Mouse (Mus musculus) forebrain, embryonic 16.5 days (tissue): ENCODE measurements around the gene Spag16. TPM values are rescaled to one million over a fixed set of nuclear protein-coding genes. Genes with fewer than 3 reads are reported as not detected.

ENCODE experiments used
- ATAC-seq: fragments of 200-750 bp; cut with Nextera tagmentation; 2 replicates; pipeline ENCODE4 v1.8.0; 2017; ENCODE audit warnings: mild to moderate bottlenecking, moderate library complexity
- H3K27ac ChIP-seq: fragments of 300-500 bp; sonication (generic); 2 replicates; pipeline ENCODE4 v1.5.1; 2014; ENCODE audit warnings: low read length, control low read depth
- H3K27me3 ChIP-seq: fragments of 300-500 bp; sonication (generic); replicated peaks from 2 replicates; pipeline ENCODE4 v1.6.1; 2014; ENCODE audit warnings: low read length; ENCODE audit not compliant: control insufficient read depth, insufficient read depth
- H3K36me3 ChIP-seq: fragments of 300-500 bp; sonication (generic); 2 replicates; pipeline ENCODE4 v1.6.1; 2014; ENCODE audit not compliant: control insufficient read depth, insufficient read depth
- H3K4me1 ChIP-seq: fragments of 300-500 bp; sonication (generic); replicated peaks from 2 replicates; pipeline ENCODE4 v1.6.1; 2014; ENCODE audit warnings: low read length; ENCODE audit not compliant: control insufficient read depth, insufficient read depth
- H3K4me2 ChIP-seq: fragments of 300-500 bp; sonication (generic); 2 replicates; pipeline ENCODE4 v1.6.1; 2014; ENCODE audit warnings: mild to moderate bottlenecking, low read length, control low read depth
- H3K4me3 ChIP-seq: fragments of 300-500 bp; sonication (generic); replicated peaks from 2 replicates; pipeline ENCODE4 v1.5.1; 2014; ENCODE audit warnings: mild to moderate bottlenecking, low read length, control low read depth
- H3K9ac ChIP-seq: fragments of 300-500 bp; sonication (generic); replicated peaks from 2 replicates; pipeline ENCODE4 v1.6.1; 2014; ENCODE audit warnings: low read depth, low read length, control low read depth
- H3K9me3 ChIP-seq: fragments of 300-500 bp; sonication (generic); 2 replicates; pipeline ENCODE4 v1.6.1; 2016; ENCODE audit warnings: low read length; ENCODE audit not compliant: control insufficient read depth
- WGBS: fragments of 180-500 bp; shearing (Covaris S2); extraction: QIAGEN DNeasy Blood & Tissue Kit; methylation state at CpG from one replicate; pipeline ENCODE4 v1.1.7; 2014; 5-methylcytosine and 5-hydroxymethylcytosine counted together
- polyA plus RNA-seq: library from polyadenylated mRNA; unstranded; fragments of >200 nt; fragmentation: Nextera tagmentation; extraction: Ambion mirVana; gene quantifications from 2 replicates; pipeline ENCODE4 v1.2.1, GENCODE M21; 2015

Gene Spag16
- polyA plus RNA-seq, 1 experiment from 2014 or later, result 1.2 TPM

GRCm38 (mm10) chr1:70180123-70180741 lies 353.5 kb downstream of the Spag16 start:
- H3K27ac ChIP-seq, result no peak overlapping the region
- H3K36me3 ChIP-seq, result no peaks in the 10 kb centered on the region
- H3K27me3 ChIP-seq, result no peaks in the 10 kb centered on the region
- H3K4me1 ChIP-seq, result no peaks in the 10 kb centered on the region
- no peak overlapping the region for H3K4me2 ChIP-seq
- H3K9me3 ChIP-seq, result no peaks in the 10 kb centered on the region
- 84% methylated on average over 4 of the region's 4 CpGs for whole genome bisulfite sequencing
- H3K4me3 ChIP-seq, result no peak overlapping the region
- no peak overlapping the region for H3K9ac ChIP-seq
- no peak for ATAC-seq

DNA sequence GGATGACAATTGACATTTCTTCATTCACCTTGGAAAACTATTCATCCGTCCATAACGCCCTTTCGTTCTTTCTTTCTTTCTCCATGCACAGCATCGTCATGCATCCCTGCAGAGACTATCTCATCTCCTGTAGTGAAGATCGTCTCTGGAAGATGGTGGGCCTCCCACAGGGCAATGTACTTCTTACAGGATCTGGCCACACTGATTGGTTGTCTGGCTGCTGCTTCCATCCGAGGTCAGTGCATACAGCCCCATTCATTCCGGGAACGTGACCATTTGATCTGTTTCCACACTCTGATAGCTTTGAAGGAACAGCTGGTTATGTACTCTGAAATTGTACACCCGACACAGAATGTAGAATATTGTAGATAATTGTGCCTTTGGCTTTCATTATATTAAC lies 438.0 kb downstream of the Spag16 start:
- Histone ChIP-seq H3K9ac (no peak overlapping the region), H3K4me3 (no peak overlapping the region), H3K9me3 (no peaks in the 10 kb centered on the region), H3K4me1 (no peaks in the 10 kb centered on the region; the same call in 1 of the 2 replicates), H3K4me2 (no peak overlapping the region), H3K27me3 (no peaks in the 10 kb centered on the region), H3K27ac (no peak overlapping the region), H3K36me3 (no peaks in the 10 kb centered on the region)
- ATAC-seq, result no peak
- WGBS, result 40% methylated on average over 9 of the region's 9 CpGs

GRCm38 (mm10) chr1:70265920-70266505 lies 439.2 kb downstream of the Spag16 start:
- H3K36me3 ChIP-seq, result no peaks in the 10 kb centered on the region
- H3K27ac ChIP-seq, result no peak overlapping the region
- H3K9ac ChIP-seq, result no peak overlapping the region
- H3K4me2 ChIP-seq, result no peak overlapping the region
- no peaks in the 10 kb centered on the region for H3K9me3 ChIP-seq
- ATAC-seq, result peak; percentile 84
- H3K27me3 ChIP-seq, result no peaks in the 10 kb centered on the region
- H3K4me3 ChIP-seq, result no peak overlapping the region
- H3K4me1 ChIP-seq, result no peaks in the 10 kb centered on the region; the same call in 1 of the 2 replicates
- 32% methylated on average over 5 of the region's 5 CpGs for WGBS

DNA sequence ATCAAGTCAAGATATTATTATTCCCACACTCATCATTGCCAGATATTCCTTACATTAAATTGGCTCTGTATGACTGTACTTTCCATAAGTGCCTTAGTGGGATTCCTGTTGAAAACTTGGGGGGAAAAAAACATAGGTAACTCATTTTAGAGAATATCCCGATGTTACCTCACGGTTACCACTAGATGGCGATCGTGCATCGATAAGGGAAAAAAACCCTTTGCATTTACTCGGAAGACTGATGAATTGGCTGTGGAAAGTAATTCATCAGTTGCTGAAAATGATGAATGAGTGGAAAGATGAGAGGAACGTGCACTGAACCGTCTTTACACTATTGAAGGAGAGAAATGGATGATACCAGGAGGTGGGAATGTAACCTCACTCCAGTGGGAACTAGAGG lies 443.4 kb downstream of the Spag16 start:
- H3K36me3 ChIP-seq, result no peaks in the 10 kb centered on the region
- ATAC-seq, result no peak
- 25% methylated on average over 8 of the region's 8 CpGs for WGBS
- H3K27ac ChIP-seq, result no peak overlapping the region
- H3K4me2 ChIP-seq, result no peak overlapping the region
- no peaks in the 10 kb centered on the region for H3K27me3 ChIP-seq
- H3K4me1 ChIP-seq, result no peaks in the 10 kb centered on the region
- H3K4me3 ChIP-seq, result no peak overlapping the region
- no peak overlapping the region for H3K9ac ChIP-seq
- H3K9me3 ChIP-seq, result no peaks in the 10 kb centered on the region

- H3K4me2 ChIP-seq, result no peak overlapping the region
- no peak overlapping the region for H3K9ac ChIP-seq
- no peak overlapping the region for H3K4me3 ChIP-seq
- no peaks in the 10 kb centered on the region for H3K27me3 ChIP-seq
- 84% methylated on average over 2 of the region's 2 CpGs for WGBS
- no peaks in the 10 kb centered on the region for H3K4me1 ChIP-seq
- ATAC-seq, result no peak
- no peak overlapping the region for H3K27ac ChIP-seq
- H3K9me3 ChIP-seq, result no peaks in the 10 kb centered on the region
- no peaks in the 10 kb centered on the region for H3K36me3 ChIP-seq
Measured at GRCm38 (mm10) chr1:70272753-70273152, 446.0 kb downstream of the Spag16 start.

GRCm38 (mm10) chr1:70279296-70279695 lies 452.5 kb downstream of the Spag16 start:
- Histone ChIP-seq H3K27me3 (no peaks in the 10 kb centered on the region), H3K4me2 (no peak overlapping the region), H3K4me3 (no peak overlapping the region), H3K27ac (no peak overlapping the region), H3K4me1 (no peaks in the 10 kb centered on the region), H3K9ac (no peak overlapping the region), H3K9me3 (no peaks in the 10 kb centered on the region), H3K36me3 (no peaks in the 10 kb centered on the region)
- ATAC-seq, result no peak
- 83% methylated on average over 2 of the region's 2 CpGs for WGBS

DNA sequence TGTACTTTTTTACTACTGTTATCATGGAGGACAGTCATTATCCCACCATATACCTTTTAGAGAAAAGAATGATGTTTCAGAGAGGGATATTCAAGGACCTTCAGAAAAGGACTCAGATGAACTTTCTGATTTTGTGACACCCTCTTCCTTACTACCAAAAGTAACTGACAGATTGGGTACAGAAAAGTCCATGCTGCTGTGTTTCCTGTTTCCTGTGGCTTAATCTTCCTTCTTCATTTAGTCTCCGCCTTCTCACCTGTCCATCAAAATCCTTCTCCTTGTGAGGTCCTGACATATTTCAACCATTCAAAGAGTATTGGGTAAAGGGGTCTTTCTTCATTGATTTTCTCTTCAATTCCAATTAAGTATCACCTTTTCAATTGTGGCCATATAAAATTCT lies 456.6 kb downstream of the Spag16 start:
- H3K4me2 ChIP-seq, result no peak overlapping the region
- no peak for ATAC-seq
- H3K4me1 ChIP-seq, result no peaks in the 10 kb centered on the region
- H3K9me3 ChIP-seq, result no peaks in the 10 kb centered on the region
- 100% methylated on average over 1 of the region's 1 CpGs for WGBS
- no peak overlapping the region for H3K9ac ChIP-seq
- H3K27me3 ChIP-seq, result no peaks in the 10 kb centered on the region
- H3K4me3 ChIP-seq, result no peak overlapping the region
- no peak overlapping the region for H3K27ac ChIP-seq
- no peaks in the 10 kb centered on the region for H3K36me3 ChIP-seq

GRCm38 (mm10) chr1:70284140-70284539 lies 457.4 kb downstream of the Spag16 start:
- no peak overlapping the region for H3K9ac ChIP-seq
- H3K9me3 ChIP-seq, result no peaks in the 10 kb centered on the region
- no peaks in the 10 kb centered on the region for H3K4me1 ChIP-seq
- no peaks in the 10 kb centered on the region for H3K36me3 ChIP-seq
- H3K27me3 ChIP-seq, result no peaks in the 10 kb centered on the region
- no peak for ATAC-seq
- H3K27ac ChIP-seq, result no peak overlapping the region
- H3K4me3 ChIP-seq, result no peak overlapping the region
- 58% methylated on average over 1 of the region's 1 CpGs for WGBS
- H3K4me2 ChIP-seq, result no peak overlapping the region

DNA sequence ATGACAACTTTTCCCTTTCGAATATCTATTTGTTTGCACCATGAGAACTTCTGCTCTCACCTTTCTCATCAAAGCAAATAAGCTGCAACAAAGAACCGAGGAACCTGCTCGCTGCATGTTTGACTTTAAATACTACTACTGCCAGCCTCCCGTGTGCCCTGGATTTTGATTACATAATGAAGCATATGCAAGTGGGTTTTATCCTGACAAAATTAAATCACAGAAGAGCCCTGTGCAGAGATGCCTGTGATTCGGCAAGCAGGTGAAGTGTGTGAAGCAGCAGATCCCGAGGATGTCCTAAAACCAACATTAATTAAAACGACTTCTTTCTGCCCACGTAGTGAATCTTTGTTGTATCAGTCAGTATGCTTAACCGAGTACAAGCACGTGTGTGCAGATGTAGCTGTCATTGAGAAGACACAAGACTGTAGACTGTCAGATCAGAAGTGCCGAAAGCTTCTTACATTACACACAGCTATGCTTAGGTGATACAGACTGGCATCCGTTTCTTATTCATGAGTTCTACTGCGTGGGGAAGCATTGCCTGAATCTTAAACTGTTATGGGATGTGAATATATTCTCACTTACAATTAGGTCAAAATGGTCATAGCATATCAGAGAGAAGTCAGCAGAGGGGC lies 489.5 kb downstream of the Spag16 start:
- H3K27ac ChIP-seq, result no peak overlapping the region
- no peak overlapping the region for H3K9ac ChIP-seq
- no peak overlapping the region for H3K4me3 ChIP-seq
- no peaks in the 10 kb centered on the region for H3K36me3 ChIP-seq
- no peak for ATAC-seq
- H3K27me3 ChIP-seq, result no peaks in the 10 kb centered on the region
- no peaks in the 10 kb centered on the region for H3K4me1 ChIP-seq
- no peak overlapping the region for H3K4me2 ChIP-seq
- 80% methylated on average over 13 of the region's 13 CpGs for WGBS
- no peaks in the 10 kb centered on the region for H3K9me3 ChIP-seq
